Mouse (Mus musculus) mammary gland, adult 2 months (tissue): ENCODE data around the gene Hist1h3d. TPM values are rescaled to one million over a fixed set of nuclear protein-coding genes. Genes with fewer than 3 reads are reported as not detected.

ENCODE experiments used
- polyA plus RNA-seq: library from polyadenylated mRNA; depleted of rRNA; stranded (reverse); fragments of >200 nt; gene quantifications from 2 replicates; pipeline ENCODE4 v1.2.3, GENCODE M21; 2012; ENCODE audit warnings: low replicate concordance; rRNA removed

Gene Hist1h3d
- polyA plus RNA-seq = 4.1 and 8.7 TPM in 2 replicates

GRCm38 (mm10) chr13:23575271-23575851 lies at the start of gene Hist1h3d:
Hist1h3d (plus strand) TSS chr13:23575763.

GRCm38 (mm10) chr13:23530901-23531875 lies 44.4 kb upstream of the Hist1h3d start, which contains the start of gene Hist1h4h:
Hist1h4h (plus strand) TSS chr13:23531050.

GRCm38 (mm10) chr13:23533560-23534367 lies 41.8 kb upstream of the Hist1h3d start, which contains the start of gene Hist1h2af:
Hist1h2af (plus strand) TSS chr13:23533906.

GRCm38 (mm10) chr13:23535137-23536075 lies 40.2 kb upstream of the Hist1h3d start, which contains the start of gene Hist1h3g:
Hist1h3g (plus strand) TSS chr13:23535422.

GRCm38 (mm10) chr13:23542999-23543607 lies 32.5 kb upstream of the Hist1h3d start, which contains the start of gene Hist1h2bh:
Hist1h2bh (minus strand) TSS chr13:23543392.

GRCm38 (mm10) chr13:23543965-23544786 lies 31.4 kb upstream of the Hist1h3d start, which contains the start of gene Hist1h3f:
Hist1h3f (plus strand) TSS chr13:23544052.

GRCm38 (mm10) chr13:23551146-23551834 lies 24.3 kb upstream of the Hist1h3d start, which contains the start of gene Hist1h4f:
Hist1h4f (minus strand) TSS chr13:23551648.

GRCm38 (mm10) chr13:23552962-23553361 lies 22.6 kb upstream of the Hist1h3d start, which contains the start of gene Hist1h1d:
Hist1h1d (plus strand) TSS chr13:23553262.

GRCm38 (mm10) chr13:23561883-23562659 lies 13.5 kb upstream of the Hist1h3d start, which contains the start of gene Hist1h3e:
Hist1h3e (minus strand) TSS chr13:23562369.

GRCm38 (mm10) chr13:23571022-23571503 lies 4.5 kb upstream of the Hist1h3d start, which contains the start of the genes Hist1h2ae and Hist1h2bg:
Hist1h2ae (minus strand) TSS chr13:23571220.
Hist1h2bg (plus strand) TSS chr13:23571396.

GRCm38 (mm10) chr13:23573898-23574524 lies 1.6 kb upstream of the Hist1h3d start, which contains the start of the genes Hist1h2bf and Hist1h2ad:
Hist1h2bf (minus strand) TSS chr13:23574196.
Hist1h2ad (plus strand) TSS chr13:23574381.

GRCm38 (mm10) chr13:23581408-23582218 lies 6.0 kb downstream of the Hist1h3d start, which contains the start of gene Hist1h4d:
Hist1h4d (plus strand) TSS chr13:23581598.

GRCm38 (mm10) chr13:23620733-23621531 lies 45.4 kb downstream of the Hist1h3d start, which contains the start of gene Hist1h2be:
Hist1h2be (minus strand) TSS chr13:23621124.

GRCm38 (mm10) chr13:23622175-23622671 lies 46.7 kb downstream of the Hist1h3d start, which contains the start of gene Hist1h1e:
Hist1h1e (minus strand) TSS chr13:23622558.

